Mouse (Mus musculus): ENCODE data around the gene Dock7.

- no peak for TF ChIP-seq CTCF (IDR thresholded peaks at IDR 0.05; ENCODE audit: insufficient read depth, low read depth, low read length)
- no peak for TF ChIP-seq POLR2A (IDR thresholded peaks at IDR 0.05; ENCODE audit: insufficient read depth, low read depth, low read length)
Observed at GRCm38 (mm10) chr4:98960243-98960642, 160.5 kb downstream of the Dock7 start.

Measured in olfactory bulb, adult 2 months (tissue).